Mouse (Mus musculus) hindbrain, embryonic 14.5 days (tissue): ENCODE data around the gene Ankrd24. TPM values are rescaled to one million over a fixed set of nuclear protein-coding genes. Genes with fewer than 3 reads are reported as not detected.

Source experiments
- ATAC-seq: fragments of 200-750 bp; cut with Nextera tagmentation; 2 replicates; pipeline ENCODE4 v1.8.0; 2017; ENCODE audit warnings: moderate number of reproducible peaks, mild to moderate bottlenecking, moderate TSS enrichment, moderate library complexity; ENCODE audit not compliant: low FRiP score
- DNase-seq: peaks from one replicate; pipeline ENCODE4 v3.0.0-alpha.2; 2015; ENCODE audit warnings: low spot score
- H3K27ac ChIP-seq: fragments of 300-500 bp; sonication (generic); 2 replicates; pipeline ENCODE4 v1.5.1; 2014; ENCODE audit warnings: mild to moderate bottlenecking, moderate library complexity
- H3K27me3 ChIP-seq: fragments of 300-500 bp; sonication (generic); 2 replicates; pipeline ENCODE4 v1.6.1; 2014; ENCODE audit warnings: mild to moderate bottlenecking, low read length, mixed read lengths; ENCODE audit not compliant: control insufficient read depth, insufficient read depth
- H3K36me3 ChIP-seq: fragments of 300-500 bp; sonication (generic); replicated peaks from 2 replicates; pipeline ENCODE4 v1.6.1; 2014; ENCODE audit not compliant: control insufficient read depth, insufficient read depth
- H3K4me1 ChIP-seq: fragments of 300-500 bp; sonication (generic); replicated peaks from 2 replicates; pipeline ENCODE4 v1.6.1; 2014; ENCODE audit warnings: antibody characterized with exemption, low read length, mixed read lengths; ENCODE audit not compliant: control insufficient read depth, insufficient read depth
- H3K4me2 ChIP-seq: fragments of 300-500 bp; sonication (generic); replicated peaks from 2 replicates; pipeline ENCODE4 v1.6.1; 2014; ENCODE audit warnings: mild to moderate bottlenecking, moderate library complexity
- H3K4me3 ChIP-seq: fragments of 300-500 bp; sonication (generic); replicated peaks from 2 replicates; pipeline ENCODE4 v1.5.1; 2014; ENCODE audit warnings: mild to moderate bottlenecking, low read length
- H3K9ac ChIP-seq: fragments of 300-500 bp; sonication (generic); 2 replicates; pipeline ENCODE4 v1.6.1; 2014
- H3K9me3 ChIP-seq: fragments of 300-500 bp; sonication (generic); 2 replicates; pipeline ENCODE4 v1.6.1; 2016; ENCODE audit warnings: low read length; ENCODE audit not compliant: control insufficient read depth
- WGBS: fragments of 180-500 bp; shearing (Covaris S2); extraction: QIAGEN DNeasy Blood & Tissue Kit; methylation state at CpG from one replicate; pipeline ENCODE4 v1.1.7; 2014; 5-methylcytosine and 5-hydroxymethylcytosine counted together
- polyA plus RNA-seq: library from polyadenylated mRNA; unstranded; fragments of >200 nt; fragmentation: Nextera tagmentation; extraction: Ambion mirVana; gene quantifications from 2 replicates; pipeline ENCODE4 v1.2.1, GENCODE M21; 2014

Ankrd24 gene
- polyA plus RNA-seq, 1 experiment from 2014 or later = 11.8 TPM

DNA sequence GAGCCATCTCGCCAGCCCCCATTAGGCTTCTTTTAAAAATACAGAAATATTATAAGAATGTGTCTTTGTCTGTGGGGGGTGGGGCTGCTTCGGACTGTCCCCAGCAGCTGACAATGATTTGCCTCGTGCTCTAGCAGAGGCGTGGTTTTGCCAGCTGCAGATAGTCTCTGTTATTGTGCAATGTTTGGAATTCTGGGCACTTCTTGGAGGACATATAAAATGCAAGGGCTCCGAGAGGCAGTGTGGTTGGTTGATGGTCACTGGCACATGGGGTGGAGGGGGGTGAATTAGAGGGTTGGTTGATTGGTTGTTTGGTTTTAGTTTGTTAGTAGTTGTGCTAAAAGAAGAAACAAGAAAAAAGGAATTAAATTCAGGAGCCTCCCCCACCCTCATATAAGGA, 8.4 kb upstream of the Ankrd24 start:
- Histone ChIP-seq H3K36me3 (peaks cover 39% of the 10 kb centered on the region), H3K4me1 (no peaks in the 10 kb centered on the region), H3K9me3 (no peaks in the 10 kb centered on the region), H3K4me3 (no peak overlapping the region), H3K27ac (no peak overlapping the region), H3K27me3 (no peaks in the 10 kb centered on the region), H3K9ac (no peak overlapping the region), H3K4me2 (no peak overlapping the region)
- 93% methylated on average over 5 of the region's 5 CpGs for WGBS
- no peak for DNase-seq
- ATAC-seq = no peak

DNA sequence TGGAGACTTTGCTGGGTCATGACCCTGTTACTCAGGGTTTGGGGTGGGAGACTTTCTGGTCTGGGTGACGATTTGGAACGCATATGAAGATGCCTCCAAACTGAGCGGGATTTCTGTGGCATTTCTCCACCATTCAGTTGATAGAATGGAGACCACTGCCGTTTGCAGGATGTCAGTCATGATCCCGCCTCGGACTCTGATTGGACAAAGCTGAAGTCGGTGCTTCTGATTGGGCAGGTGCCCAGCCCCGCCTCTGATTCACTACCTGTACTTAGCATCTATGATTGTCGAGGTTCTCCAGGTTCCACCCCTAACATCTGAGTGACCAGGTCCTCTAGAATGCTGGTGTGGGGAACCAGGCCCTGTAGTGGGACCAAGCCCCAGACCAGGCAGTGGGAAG, 7.6 kb upstream of the Ankrd24 start:
- H3K27ac ChIP-seq = no peak overlapping the region
- DNase-seq = no peak
- H3K36me3 ChIP-seq = peaks cover 47% of the 10 kb centered on the region
- H3K9ac ChIP-seq = no peak overlapping the region
- no peak for ATAC-seq
- no peaks in the 10 kb centered on the region for H3K27me3 ChIP-seq
- no peaks in the 10 kb centered on the region for H3K9me3 ChIP-seq
- H3K4me2 ChIP-seq = no peak overlapping the region
- H3K4me3 ChIP-seq = no peak overlapping the region
- H3K4me1 ChIP-seq = no peaks in the 10 kb centered on the region
- 60% methylated on average over 9 of the region's 9 CpGs for WGBS

DNA sequence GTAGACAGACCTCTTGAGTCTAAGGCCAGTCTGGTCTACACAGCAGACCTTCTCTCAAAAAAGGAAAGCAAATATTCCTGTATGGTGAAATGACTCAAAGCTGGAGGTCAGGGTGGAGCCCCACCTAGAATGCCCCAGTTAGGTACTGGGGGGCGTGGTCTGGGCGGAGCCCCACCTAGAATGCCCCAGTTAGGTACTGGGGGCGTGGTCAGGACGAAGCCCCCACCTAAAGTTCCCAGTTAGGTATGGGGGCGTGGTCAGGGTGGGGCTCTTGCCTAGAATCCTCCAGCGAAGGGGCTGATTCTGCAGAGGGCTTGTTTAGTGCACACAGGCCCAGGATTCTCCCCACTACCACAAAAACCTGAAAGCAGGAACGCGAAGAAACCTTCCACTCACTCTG, 4.9 kb upstream of the Ankrd24 start:
- Histone ChIP-seq H3K36me3 (peaks cover 53% of the 10 kb centered on the region), H3K9ac (no peak overlapping the region), H3K4me3 (no peak overlapping the region), H3K4me2 (no peak overlapping the region), H3K27ac (no peak overlapping the region), H3K9me3 (no peaks in the 10 kb centered on the region), H3K4me1 (peaks cover 16% of the 10 kb centered on the region), H3K27me3 (no peaks in the 10 kb centered on the region)
- ATAC-seq = no peak
- no peak for DNase-seq
- 60% methylated on average over 8 of the region's 8 CpGs for WGBS

DNA sequence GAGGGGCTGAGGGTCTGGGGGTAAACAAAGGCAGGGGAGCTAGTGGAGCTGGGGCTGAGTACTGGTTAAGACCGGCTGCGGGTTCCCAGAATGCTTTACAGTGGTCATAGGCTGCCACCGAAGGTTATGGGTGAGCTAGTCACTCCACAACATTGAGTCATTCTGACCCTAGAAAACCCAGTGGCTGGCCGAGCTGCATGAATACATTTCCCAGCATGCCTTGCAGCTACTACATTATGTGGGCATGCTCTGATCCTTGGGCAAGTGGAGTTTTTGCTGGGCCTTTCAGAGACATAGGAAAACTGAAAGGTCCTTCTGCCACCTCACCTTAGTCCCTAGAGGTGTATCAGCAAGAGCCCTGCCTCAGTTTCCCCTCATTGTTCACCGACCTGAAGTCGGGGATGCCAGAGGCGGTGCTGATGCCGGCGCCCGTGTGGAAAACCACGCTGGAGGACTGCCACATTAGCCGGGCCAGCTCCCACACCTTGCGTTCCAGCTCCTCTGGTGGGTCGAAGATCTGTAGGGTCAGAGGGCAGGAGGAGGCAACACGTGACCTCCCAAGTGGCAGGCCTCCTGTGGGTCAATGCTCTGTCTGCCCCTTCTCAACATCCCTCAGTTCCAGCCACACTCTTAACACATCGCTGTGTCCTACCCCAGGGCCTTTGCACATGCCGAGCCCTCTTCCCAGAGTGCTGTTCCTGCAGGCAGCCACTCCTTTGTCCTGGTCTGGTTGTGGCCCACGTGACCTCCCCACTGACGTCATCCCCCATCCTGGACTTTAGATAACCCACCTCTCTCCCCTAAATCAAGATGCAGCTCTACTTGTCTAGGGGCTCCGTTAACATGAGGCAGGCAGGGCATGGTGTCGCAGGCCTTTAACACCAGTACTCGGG, 2.0 kb upstream of the Ankrd24 start:
- ATAC-seq = no peak
- H3K4me3 ChIP-seq = peak overlapping the region; percentile 87

GRCm38 (mm10) chr10:81626994-81627835, 1.1 kb upstream of the Ankrd24 start, which contains the start of gene Sirt6:
Sirt6 (minus strand) TSS chr10:81627797.
- H3K4me1 ChIP-seq = peaks cover 17% of the 10 kb centered on the region
- 5% methylated on average over 40 of the region's 40 CpGs for WGBS
- peaks cover 38% of the 10 kb centered on the region for H3K36me3 ChIP-seq
- no peaks in the 10 kb centered on the region for H3K9me3 ChIP-seq
- no peaks in the 10 kb centered on the region for H3K27me3 ChIP-seq
- peak within 1 kb of the TSS; percentile 93 for H3K4me2 ChIP-seq
- DNase-seq = peak; percentile 94
- H3K27ac ChIP-seq = peak within 1 kb of the TSS; percentile 92
- ATAC-seq = peak; percentile 89
- peak within 1 kb of the TSS; percentile 88 for H3K9ac ChIP-seq
- H3K4me3 ChIP-seq = peak within 1 kb of the TSS; percentile 87

More for the DNA sequence above, 2.0 kb upstream of the Ankrd24 start:
- H3K4me1 ChIP-seq = peaks cover 17% of the 10 kb centered on the region
- no peaks in the 10 kb centered on the region for H3K9me3 ChIP-seq
- no peaks in the 10 kb centered on the region for H3K27me3 ChIP-seq
- peak overlapping the region; percentile 93 for H3K4me2 ChIP-seq
- DNase-seq = no peak
- peak overlapping the region; percentile 88 for H3K9ac ChIP-seq
- H3K27ac ChIP-seq = peak overlapping the region; percentile 92
- WGBS = 95% methylated on average over 22 of the region's 22 CpGs
- H3K36me3 ChIP-seq = peaks cover 46% of the 10 kb centered on the region

- DNase-seq = no peak
These were observed 512 bp upstream of the Ankrd24 start for GRCm38 (mm10) chr10:81627836-81628220.

GRCm38 (mm10) chr10:81633253-81634099, 5.1 kb downstream of the Ankrd24 start:
- Histone ChIP-seq H3K27me3 (no peaks in the 10 kb centered on the region), H3K9ac (peak overlapping the region; percentile 57), H3K36me3 (no peaks in the 10 kb centered on the region), H3K4me3 (peak overlapping the region; percentile 39), H3K27ac (peak overlapping the region; percentile 61; the same call in 1 of the 2 replicates), H3K4me1 (peaks cover 7% of the 10 kb centered on the region; the same call in 1 of the 2 replicates), H3K9me3 (no peaks in the 10 kb centered on the region), H3K4me2 (peak overlapping the region; percentile 73)
- DNase-seq (peak; percentile 80), ATAC-seq (peak; percentile 88)
- 4% methylated on average over 37 of the region's 37 CpGs for WGBS

More at GRCm38 (mm10) chr10:81627836-81628220, 512 bp upstream of the Ankrd24 start:
- peaks cover 17% of the 10 kb centered on the region for H3K4me1 ChIP-seq
- peak overlapping the region; percentile 93 for H3K4me2 ChIP-seq
- WGBS = 69% methylated on average over 7 of the region's 7 CpGs
- no peaks in the 10 kb centered on the region for H3K27me3 ChIP-seq
- peak overlapping the region; percentile 88 for H3K9ac ChIP-seq
- peaks cover 32% of the 10 kb centered on the region for H3K36me3 ChIP-seq
- no peaks in the 10 kb centered on the region for H3K9me3 ChIP-seq
- peak overlapping the region; percentile 92 for H3K27ac ChIP-seq
- peak overlapping the region; percentile 87 for H3K4me3 ChIP-seq
- peak; percentile 22; the same call in 1 of the 2 replicates for ATAC-seq

GRCm38 (mm10) chr10:81636338-81636737, 8.0 kb downstream of the Ankrd24 start:
- Histone ChIP-seq H3K4me1 (peaks cover 11% of the 10 kb centered on the region; the same call in 1 of the 2 replicates), H3K27me3 (no peaks in the 10 kb centered on the region), H3K9ac (no peak overlapping the region), H3K4me2 (no peak overlapping the region), H3K27ac (no peak overlapping the region), H3K9me3 (no peaks in the 10 kb centered on the region), H3K4me3 (no peak overlapping the region), H3K36me3 (no peaks in the 10 kb centered on the region)
- DNase-seq (no peak), ATAC-seq (no peak)
- 23% methylated on average over 8 of the region's 8 CpGs for WGBS
